Mouse (Mus musculus) retina, adult 2 months (tissue): ENCODE data around the gene Olfr279.

Experiments used
- DNase-seq: peaks from one replicate; pipeline ENCODE4 v3.0.0-alpha.2; 2012; ENCODE audit warnings: low read depth, low spot score

Gene Olfr279

DNA sequence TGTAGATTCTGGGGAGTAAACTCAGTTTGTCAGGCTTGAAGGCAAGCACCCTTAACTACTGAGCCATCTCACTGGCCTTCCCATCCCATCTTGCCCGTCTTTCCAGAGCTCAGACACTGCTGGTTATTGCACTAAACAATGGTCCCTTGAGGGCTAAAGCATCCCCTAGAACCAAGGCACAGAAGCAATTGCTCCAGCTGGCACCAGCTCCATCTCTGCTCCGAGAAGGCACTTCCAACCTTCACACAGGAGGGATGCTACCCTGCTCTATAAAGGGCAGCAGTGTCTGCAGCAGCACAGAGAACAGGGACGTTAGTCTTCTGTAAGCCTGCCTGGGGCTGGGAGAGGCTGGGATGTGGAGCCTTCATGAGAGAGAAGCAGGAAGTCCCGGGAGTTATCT, at the start of gene Olfr279:
Gene Olfr279 (plus strand): TSS at position 301 of the 400 bp plus-strand sequence.
- DNase-seq, result no peak

DNA sequence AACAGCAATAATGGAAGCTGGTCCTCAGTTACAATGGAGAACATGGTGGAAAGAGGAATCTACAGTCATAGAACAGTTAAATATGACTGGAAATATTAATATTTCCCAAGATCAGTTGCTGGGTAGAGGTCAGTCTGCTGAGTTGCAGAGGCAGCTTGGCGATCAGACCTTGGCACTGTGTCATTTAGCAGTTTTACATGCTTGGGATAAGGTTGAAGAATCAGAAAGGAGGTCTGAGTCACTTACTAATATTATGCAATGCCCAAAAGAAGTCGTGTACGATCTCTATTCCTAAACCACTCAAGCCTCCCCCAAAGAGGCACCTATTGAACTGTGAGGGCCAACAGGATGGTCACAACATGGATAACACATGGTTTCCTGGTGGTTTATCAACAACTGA, 47.6 kb upstream of the Olfr279 start:
- no peak for DNase-seq

DNA sequence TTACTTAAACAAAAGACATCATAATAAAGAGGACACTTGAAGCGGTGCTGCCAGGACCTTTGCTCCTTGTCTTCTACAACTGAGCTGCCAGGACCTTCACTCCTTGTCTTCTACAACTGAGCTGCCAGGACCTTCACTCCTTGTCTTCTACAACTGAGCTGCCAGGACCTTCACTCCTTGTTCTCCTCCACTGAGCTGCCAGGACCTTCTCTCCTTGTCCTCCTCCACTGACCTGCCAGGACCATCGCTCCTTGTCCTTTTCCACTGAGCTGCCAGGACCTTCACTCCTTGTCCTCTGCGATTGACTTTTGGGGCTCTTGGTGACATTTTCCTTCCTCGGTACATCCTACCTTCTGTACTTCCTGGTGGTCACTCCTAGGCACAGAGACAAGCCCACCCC, 43.7 kb upstream of the Olfr279 start:
- DNase-seq, result peak; percentile 16

DNA sequence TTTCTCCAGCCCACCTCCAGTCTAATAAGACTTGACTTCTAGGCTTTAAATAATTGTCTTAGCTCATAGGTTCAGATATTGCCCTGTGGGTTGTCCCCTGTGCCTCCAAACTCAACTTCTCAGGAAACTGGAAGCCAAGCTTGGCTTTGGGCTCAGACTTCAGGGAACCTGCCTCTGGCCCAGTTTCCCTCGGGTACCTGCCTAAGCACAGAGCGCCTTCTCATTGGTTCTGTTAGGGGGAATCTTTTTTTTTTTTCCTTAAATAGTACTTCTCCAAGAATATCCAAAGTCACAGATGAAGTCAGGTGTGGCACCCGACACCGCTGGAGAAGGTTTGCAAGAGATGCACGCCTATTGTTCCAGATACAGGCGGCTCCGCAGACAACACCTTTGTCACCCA, 39.9 kb upstream of the Olfr279 start, which contains the start of gene Olfr281:
Gene Olfr281 (plus strand): TSS at position 301 of the 400 bp plus-strand sequence.
- no peak for DNase-seq

DNA sequence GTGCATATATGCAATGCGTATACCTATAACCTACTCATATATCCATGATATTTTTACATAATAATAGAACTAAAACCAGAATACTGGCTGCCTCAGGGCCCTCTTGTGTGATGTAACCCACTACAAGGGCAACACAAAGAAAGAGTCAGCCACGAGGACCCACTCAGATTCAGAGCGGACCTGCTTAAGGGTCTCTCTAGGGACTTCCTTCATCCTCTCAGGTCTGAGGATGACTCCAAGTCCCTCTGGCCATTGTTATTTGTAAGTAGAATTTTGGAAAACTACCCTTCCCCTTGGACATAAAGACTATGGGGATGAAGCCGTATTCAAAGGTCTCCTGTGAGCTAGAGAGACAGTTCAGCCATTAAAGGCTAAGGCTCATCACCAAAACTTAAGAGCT, 22.6 kb upstream of the Olfr279 start, which contains the start of gene OR5BS1P:
Gene OR5BS1P (plus strand): TSS at position 301 of the 400 bp plus-strand sequence.
- DNase-seq, result no peak

DNA sequence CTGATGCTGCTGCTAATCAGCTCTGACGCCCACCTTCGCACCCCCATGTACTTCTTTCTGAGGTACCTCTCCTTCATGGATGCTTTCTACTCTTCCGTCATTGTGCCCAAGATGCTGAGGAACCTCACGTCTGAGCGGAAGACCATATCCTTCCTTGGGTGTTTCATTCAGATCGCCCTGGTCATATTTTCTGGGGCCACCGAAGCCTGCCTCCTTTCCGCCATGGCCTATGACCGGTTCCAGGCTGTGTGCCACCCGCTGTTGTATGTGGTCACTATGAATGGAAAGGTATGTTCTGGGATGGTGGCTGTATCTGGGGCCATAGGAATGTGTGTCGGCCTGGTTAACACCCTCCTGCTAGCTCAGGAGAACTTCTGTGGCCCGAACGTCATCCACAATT, 20.7 kb upstream of the Olfr279 start:
- no peak for DNase-seq

DNA sequence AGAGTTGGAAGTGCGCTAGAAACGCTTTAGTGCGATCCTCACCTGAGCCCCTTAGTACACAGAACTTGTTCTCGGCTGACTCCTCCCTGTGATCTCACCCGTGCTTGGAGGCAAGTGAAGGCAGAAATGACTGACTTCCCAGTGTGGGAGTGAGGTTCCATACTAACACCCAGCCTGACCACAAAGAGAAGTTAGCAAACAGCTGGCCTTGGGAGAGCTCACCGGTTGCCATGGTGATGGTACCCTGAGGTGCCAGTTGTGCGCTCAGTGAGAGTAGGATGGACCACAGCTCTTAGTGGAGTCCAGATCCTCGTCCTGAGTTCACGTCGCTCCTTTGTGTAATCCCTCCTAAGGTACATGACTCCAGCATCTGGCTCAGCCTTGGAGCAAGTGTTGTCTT, 17.2 kb upstream of the Olfr279 start:
- no peak for DNase-seq

DNA sequence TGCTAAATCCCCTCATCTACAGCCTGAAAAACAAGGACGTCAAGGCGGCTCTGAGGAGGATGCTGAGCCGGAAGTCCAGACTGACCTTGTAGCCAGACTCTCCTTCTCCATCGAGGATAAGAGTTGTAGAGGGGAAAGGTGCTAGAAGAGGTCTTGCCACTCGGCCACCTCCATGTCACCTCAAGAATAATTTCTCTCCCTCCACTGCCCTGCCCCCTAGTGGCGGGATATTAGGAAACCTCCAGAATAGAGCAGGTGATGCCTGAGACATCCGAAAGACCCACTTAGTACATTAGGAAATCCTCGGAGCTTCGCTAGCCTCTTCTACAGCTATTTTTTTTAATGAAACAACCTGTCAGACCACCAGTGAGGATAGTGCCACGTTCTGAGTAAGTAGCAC, 16.8 kb upstream of the Olfr279 start:
- DNase-seq, result peak; percentile 13

DNA sequence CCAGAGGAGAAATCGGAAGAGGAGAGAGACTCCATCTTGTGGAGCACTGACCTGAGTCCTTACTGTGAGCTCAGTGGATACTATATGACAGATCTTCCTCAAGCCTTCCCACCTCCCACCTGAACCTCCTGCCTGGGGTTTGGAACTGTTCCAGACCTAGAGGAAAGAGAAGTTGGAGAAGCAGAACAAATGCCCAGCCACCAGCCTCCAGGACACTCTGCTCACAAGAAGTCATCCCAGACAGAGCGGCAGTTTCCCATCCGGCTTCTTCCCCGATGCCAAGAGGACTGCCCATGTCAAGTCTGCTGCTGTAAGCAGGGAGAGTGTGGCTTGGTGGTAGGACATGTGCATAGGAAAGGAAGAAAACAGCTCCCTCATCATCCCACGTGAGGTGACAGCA, 15.9 kb upstream of the Olfr279 start:
- no peak for DNase-seq

DNA sequence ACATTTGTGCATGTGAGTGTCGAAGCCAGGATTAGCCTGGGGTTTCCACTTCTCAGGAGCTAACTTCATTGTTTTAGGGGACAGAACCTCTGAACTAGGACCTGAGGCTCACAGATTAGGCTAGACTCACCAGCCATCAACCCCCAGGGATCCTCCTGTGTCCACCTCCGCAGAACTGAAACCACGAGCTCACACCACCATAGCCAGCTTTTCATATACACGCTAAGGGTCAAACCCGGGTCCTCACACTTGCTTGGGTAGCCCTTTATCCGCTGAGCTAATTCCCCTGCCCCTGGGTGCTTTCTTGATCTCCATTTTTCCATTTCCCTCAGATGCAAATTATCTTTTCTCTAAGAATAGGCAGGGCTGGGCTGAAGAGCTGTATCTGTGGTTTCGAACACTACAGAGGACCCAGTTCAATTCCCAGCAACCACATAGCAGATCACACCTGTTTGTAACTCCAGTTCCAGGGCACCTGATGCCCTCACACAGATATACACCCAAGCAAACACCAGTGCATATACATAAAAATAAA, 12.6 kb upstream of the Olfr279 start:
- DNase-seq, result no peak

DNA sequence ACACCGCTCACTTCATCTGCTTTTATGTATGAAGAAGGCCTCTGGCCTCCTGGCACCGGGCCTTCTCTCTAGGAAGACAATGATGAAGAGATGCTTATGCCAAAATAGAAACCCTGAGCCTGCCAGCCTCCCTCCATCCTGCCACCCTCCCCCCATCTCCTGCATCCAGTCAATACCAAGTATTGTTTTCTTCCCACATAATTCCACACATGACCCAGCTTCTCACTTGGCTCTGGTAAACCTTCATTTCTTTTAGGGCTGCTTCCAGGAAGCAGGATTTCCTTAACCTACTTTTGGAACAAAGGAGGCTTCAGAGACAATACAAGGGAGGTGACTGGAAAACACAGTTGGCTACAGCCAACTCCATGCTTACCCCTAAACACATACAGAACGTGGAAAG, 9.5 kb upstream of the Olfr279 start, which contains the start of gene Lalba:
Gene Lalba (minus strand): TSS at position 21 of the 400 bp plus-strand sequence.
- DNase-seq, result no peak

DNA sequence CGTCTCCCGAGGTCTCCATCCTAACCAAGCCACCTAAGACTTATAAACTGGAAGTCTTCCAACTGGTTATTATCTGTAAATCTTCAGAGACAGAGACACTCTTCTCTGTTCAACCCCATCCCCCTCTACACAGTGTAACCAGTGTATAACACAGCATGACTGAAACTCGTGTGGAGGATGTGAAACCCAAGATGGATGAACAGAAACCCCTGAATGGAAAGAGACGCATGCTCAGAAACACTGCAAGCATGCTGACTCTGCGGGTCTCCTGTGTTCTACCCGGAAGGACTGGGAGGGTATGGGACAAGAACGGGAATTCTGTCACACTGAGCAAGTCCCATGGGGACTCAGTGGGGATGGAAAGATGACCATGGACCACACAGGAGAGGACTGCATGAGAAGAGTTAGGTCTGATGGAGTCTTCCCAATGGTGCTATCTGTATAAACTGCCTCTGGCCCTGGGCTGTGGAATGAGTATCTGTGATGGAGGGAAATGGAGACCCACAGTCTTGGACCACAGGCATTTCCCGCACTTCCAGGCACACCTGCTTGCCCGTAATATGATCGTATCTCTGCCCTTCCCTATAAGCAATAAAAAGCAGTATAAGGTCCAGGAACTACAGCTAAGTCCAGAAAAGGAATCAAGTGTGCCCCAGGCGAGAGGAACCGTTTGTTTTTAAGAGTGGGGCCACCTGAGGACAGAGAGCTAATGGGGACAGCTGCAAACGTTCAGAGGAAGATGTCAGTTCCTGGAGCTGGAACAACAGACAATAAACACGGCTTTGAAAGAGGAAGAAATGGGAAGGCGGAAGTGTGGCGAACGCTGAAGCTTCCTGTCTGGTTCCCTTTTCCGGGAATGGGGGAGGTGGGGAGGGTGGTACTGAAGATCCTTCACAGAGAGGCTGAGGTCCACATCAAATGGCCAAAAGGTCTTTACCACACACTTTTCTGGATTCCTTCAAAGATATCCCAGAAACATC, 8.0 kb upstream of the Olfr279 start:
- no peak for DNase-seq

DNA sequence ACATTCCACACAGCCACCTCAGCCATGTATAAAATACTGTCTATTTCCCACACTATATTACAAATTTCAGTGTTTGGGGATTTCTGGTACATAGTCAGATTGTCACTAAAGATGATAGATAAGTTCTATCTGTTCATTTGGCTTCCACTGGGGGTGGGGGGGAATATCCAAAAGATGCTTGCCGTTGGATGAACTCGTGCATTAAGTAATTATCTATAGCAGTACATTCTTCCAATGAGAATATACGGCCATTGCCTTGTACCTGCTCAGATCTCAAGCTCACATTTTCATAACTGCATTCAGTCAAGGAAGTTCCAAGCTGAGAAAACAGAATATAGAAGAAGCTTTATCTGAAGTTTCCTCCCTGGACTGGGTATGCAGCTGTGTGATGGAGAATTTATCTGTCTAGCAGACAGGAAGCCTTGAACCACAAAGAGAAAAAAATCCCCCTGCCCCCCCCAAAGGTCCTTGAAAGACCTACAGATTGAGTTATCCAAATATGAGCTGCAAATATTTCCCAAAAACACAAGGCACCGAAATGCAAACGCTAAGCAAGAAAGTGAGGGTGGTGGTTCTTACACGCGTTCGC, 5.7 kb upstream of the Olfr279 start:
- DNase-seq, result no peak

DNA sequence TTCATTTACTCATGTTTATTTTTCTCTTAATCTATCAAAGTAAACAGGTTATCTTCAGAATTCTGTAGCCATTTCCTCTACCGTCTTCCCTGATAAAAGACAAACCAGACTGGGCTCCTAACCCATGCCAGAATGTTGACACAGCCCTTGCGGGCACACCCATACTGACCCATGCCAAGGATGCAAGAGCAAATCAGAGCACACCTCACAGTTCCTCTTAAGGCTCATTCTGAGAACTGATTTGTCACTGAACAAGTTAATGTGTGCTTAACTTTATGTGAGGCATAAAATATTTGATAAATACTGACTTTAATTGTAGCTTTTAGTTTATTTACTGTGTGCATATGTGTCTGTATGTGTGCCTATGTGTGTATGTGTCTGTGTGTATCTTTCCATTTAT, 870 bp upstream of the Olfr279 start:
- no peak for DNase-seq

DNA sequence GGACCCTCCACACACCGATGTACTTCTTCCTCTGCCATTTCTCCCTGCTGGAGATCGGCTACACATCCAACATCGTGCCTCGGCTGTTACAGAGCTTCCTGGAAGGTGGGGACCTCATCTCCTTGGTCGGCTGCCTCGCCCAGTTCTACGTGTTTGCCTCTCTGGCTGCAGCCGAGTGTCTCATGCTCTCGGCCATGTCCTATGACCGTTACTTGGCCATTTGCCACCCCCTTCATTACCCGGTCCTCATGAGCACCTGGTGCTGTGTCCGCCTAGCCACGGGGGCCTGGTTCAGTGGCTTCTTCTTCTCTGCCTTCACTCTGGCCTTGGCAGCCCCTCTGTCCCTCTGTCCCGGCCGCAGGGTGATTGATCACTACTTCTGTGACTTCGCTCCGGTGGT, 5.4 kb downstream of the Olfr279 start:
- no peak for DNase-seq

DNA sequence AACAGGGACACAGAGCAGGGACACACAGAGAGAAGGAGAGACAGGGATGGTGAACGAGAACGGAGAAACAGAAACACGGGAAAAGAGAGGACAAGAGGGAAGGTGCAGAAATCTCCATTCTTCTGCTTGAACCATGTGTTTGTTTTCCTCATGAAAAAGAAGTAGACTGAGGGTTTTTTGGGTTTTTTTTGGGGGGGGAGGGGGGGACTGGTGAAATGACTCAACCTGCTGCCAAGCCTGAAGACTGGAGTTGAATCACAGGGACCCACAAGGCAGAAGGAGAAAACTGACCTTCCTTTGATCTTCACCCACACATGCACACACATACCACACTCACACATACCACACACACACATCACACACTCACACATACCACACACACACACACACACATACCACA, 11.1 kb downstream of the Olfr279 start:
- no peak for DNase-seq

DNA sequence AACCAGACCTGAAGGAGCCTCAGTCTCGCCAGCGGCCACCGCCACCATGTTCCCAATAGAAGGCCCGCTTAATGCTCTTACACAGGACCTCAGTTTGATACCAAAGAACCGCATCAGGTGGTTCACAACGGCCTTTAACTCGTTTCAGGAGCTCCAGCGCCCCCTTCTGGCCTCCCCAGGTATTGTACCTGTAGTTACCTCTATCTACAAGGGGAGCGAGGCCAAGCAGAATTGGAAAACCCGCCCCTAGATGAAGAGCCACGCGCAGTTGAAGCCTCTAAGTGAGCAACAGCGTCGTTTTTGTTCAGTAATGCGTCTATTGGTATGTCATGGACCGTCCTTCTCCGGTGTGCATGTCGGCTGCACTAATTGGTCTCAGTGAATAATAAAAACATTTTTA, 12.3 kb downstream of the Olfr279 start:
- no peak for DNase-seq

DNA sequence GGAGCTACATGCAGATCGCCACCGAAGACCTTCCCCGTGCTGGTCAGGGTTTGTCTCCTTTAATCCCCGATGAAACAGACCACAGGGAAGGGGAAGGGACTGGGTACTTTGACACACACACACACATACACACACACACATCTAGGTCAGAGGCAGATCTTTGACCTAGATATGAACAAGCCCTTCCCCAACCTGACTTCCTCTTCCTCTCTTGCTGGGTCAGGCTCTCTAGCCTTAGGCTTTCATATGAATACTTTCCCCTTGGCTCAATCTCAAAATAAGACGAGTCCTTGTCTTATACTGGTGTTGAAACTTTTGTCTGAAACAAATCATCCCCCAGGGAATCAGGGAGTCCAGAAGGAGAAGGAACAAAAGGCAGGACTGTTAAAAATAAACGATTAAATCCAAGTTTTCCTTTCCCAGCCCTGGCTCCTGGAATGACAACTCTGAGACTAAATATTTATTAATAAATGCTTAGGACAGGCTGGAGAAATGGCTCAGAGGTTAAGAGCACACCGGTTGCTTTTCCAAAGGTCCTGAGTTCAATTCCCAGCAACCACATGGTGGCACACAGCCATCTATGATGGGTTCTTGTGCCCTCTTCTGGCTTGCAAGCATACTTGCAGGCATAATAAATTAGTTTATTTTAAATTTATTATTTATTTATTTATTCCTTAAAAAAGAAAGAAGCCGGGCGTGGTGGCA, 14.2 kb downstream of the Olfr279 start:
- no peak for DNase-seq

DNA sequence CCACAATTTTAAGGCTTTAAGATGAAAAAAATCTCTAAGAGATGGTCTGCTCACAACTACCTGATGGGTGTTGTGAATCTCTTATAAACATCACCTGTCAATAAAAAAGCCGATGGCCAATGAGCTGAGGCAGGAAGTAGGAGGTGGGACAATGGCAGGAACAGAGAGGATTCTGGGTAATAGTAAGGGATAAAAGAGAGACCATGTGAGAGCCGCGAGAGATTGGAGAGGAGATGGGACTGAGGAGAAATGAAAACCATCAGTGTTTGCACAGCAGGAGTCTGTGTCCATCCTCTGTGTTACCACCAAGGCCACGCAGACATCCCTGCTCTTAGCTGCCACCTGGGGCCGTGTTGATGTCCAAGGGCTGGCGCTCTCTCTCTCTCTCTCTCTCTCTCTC, 15.1 kb downstream of the Olfr279 start:
- DNase-seq, result no peak

DNA sequence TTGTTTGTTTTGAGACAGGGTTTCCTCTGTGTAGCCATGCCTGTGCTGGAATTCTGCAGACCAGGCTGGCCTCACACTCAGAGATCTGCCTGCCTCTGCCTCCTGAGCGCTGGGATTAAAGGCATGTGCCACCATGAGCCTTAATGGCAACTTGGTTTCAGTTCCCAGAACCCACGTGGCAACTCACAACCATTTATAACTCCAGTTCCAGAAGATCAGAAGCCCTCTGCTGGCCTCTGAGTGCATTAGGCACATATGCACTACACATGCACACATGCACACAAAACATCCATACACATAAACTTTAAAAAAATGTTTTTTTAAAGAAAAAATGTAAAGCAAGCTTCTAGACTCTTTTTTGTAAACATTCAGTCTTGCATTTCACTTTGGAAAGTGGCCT, 17.2 kb downstream of the Olfr279 start:
- no peak for DNase-seq

DNA sequence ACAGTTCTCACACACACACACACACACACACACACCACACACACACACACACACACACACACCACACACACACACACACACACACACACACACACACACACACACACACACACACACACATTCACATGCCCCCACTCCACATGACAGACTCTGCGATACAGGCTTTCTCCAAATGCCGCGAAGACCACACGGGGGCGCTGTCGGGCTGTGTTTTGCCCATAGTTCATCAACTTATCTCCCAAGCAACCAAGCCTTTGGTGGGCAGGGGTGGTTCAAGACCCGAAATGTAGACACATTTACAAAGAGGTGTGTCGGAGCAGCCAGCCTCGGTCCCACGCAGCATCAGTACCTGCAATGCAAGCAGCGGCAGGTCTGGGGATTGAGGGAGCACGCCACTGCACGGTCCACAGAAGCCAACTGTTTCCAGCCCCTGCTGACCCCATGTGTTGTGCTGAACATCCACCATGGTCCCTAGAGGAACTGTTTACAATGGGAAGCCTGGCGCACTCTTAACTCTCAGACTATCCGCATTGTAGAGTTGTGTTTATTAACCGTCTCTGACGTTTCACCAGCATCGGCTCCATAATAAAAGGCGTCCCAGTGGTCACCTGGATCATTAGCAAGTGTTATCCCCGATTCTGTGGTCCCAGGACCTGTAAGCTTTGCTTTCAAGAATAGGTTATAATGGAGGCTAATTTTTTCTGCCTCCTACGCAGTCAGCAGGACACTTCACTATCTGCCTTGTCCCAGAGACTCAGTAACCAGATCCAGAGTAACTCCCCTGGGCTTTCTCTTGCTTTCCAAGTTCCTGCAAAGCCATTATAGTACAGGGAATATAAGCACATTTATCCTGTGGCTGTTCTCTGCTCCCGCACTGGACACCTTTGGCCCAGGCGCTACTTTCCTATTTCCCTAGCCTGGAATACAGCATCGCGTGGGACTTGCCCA, 18.5 kb downstream of the Olfr279 start:
- peak; percentile 59 for DNase-seq
